Mouse (Mus musculus): ENCODE data around the gene Emilin1. TPM values are rescaled to one million over a fixed set of nuclear protein-coding genes. Genes with fewer than 3 reads are reported as not detected.

Emilin1 gene
- polyA plus RNA-seq, 1 experiment from 2014 or later: 3.5 TPM

GRCm38 (mm10) chr5:30968416-30968815 is 55.2 kb downstream of the Emilin1 start, which contains the start of gene Tcf23:
Gene Tcf23 (plus strand): TSS chr5:30968662.
- Histone ChIP-seq H3K27me3 (ENCODE audit: control insufficient read depth, insufficient read depth, low read length) (no peaks in the 10 kb centered on the region), H3K9ac (replicated peaks; ENCODE audit: low read depth, low read length) (no peak within 1 kb of the TSS), H3K4me2 (ENCODE audit: low read depth, low read length) (no peak within 1 kb of the TSS), H3K9me3 (ENCODE audit: control insufficient read depth, low read length) (no peaks in the 10 kb centered on the region), H3K27ac (ENCODE audit: low read depth, low read length) (no peak within 1 kb of the TSS), H3K4me3 (ENCODE audit: low read depth, low read length) (no peak within 1 kb of the TSS), H3K36me3 (ENCODE audit: control insufficient read depth, insufficient read depth, low read length) (no peaks in the 10 kb centered on the region), H3K4me1 (ENCODE audit: control insufficient read depth, insufficient read depth, low read length) (no peaks in the 10 kb centered on the region)
- 69% methylated on average over 8 of the region's 8 CpGs for whole genome bisulfite sequencing
- no peak for ATAC-seq (ENCODE audit: low read depth)

- no peaks in the 10 kb centered on the region for H3K4me1 ChIP-seq (ENCODE audit: control insufficient read depth, insufficient read depth, low read length)
- no peaks in the 10 kb centered on the region for H3K27me3 ChIP-seq (ENCODE audit: control insufficient read depth, insufficient read depth, low read length)
- no peak overlapping the region for H3K9ac ChIP-seq (replicated peaks; ENCODE audit: low read depth, low read length)
- no peak overlapping the region for H3K4me3 ChIP-seq (ENCODE audit: low read depth, low read length)
- WGBS: 74% methylated on average over 2 of the region's 2 CpGs
- no peak overlapping the region for H3K27ac ChIP-seq (ENCODE audit: low read depth, low read length)
- no peaks in the 10 kb centered on the region for H3K36me3 ChIP-seq (ENCODE audit: control insufficient read depth, insufficient read depth, low read length)
- no peaks in the 10 kb centered on the region for H3K9me3 ChIP-seq (ENCODE audit: control insufficient read depth, low read length)
- H3K4me2 ChIP-seq (ENCODE audit: low read depth, low read length): no peak overlapping the region
- ATAC-seq (ENCODE audit: low read depth): no peak
Observed at GRCm38 (mm10) chr5:30969440-30969839, 56.2 kb downstream of the Emilin1 start.

Other genes starting within 250 kb of the Emilin1 start
- gene Cenpa, start 246.6 kb upstream of the Emilin1 start, polyA plus RNA-seq (2014; fragmentation: Nextera tagmentation; extraction: Ambion mirVana): 23.7 and 29.3 TPM in 2 replicates
- 178 and 203 TPM in 2 replicates for gene Dpysl5, start 201.8 kb upstream of the Emilin1 start, polyA plus RNA-seq (2014; fragmentation: Nextera tagmentation; extraction: Ambion mirVana)
- gene Mapre3, start 98.8 kb upstream of the Emilin1 start, polyA plus RNA-seq (2014; fragmentation: Nextera tagmentation; extraction: Ambion mirVana): 129 and 140 TPM in 2 replicates
- gene Tmem214, start 45.4 kb upstream of the Emilin1 start, polyA plus RNA-seq (2014; fragmentation: Nextera tagmentation; extraction: Ambion mirVana): 48.6 and 53.7 TPM in 2 replicates
- gene Agbl5, start 24.7 kb upstream of the Emilin1 start, polyA plus RNA-seq (2014; fragmentation: Nextera tagmentation; extraction: Ambion mirVana): 27.7 and 29.2 TPM in 2 replicates
- gene Ost4, start 5.6 kb upstream of the Emilin1 start, polyA plus RNA-seq (2014; fragmentation: Nextera tagmentation; extraction: Ambion mirVana): 234 TPM in 2 replicates
- gene Khk, start 8.0 kb downstream of the Emilin1 start, polyA plus RNA-seq (2014; fragmentation: Nextera tagmentation; extraction: Ambion mirVana): 8.3 and 10.4 TPM in 2 replicates
- 60.9 and 76.4 TPM in 2 replicates for gene Cgref1, start 32.2 kb downstream of the Emilin1 start, polyA plus RNA-seq (2014; fragmentation: Nextera tagmentation; extraction: Ambion mirVana)
- gene Preb, start 47.0 kb downstream of the Emilin1 start, polyA plus RNA-seq (2014; fragmentation: Nextera tagmentation; extraction: Ambion mirVana): 72.4 and 80.0 TPM in 2 replicates
- gene Tcf23, start 55.3 kb downstream of the Emilin1 start, polyA plus RNA-seq (2014; fragmentation: Nextera tagmentation; extraction: Ambion mirVana): not detected in 2 replicates
- gene Atraid, start 134.9 kb downstream of the Emilin1 start, polyA plus RNA-seq (2014; fragmentation: Nextera tagmentation; extraction: Ambion mirVana): 186 and 189 TPM in 2 replicates
- 15.1 and 15.6 TPM in 2 replicates for gene Slc5a6, start 135.5 kb downstream of the Emilin1 start, polyA plus RNA-seq (2014; fragmentation: Nextera tagmentation; extraction: Ambion mirVana)
- gene Cad, start 141.4 kb downstream of the Emilin1 start, polyA plus RNA-seq (2014; fragmentation: Nextera tagmentation; extraction: Ambion mirVana): 10.4 and 10.6 TPM in 2 replicates
- not detected in 2 replicates for gene Dnajc5g, start 192.9 kb downstream of the Emilin1 start, polyA plus RNA-seq (2014; fragmentation: Nextera tagmentation; extraction: Ambion mirVana)
- 39.8 and 48.3 TPM in 2 replicates for gene Slc30a3, start 194.8 kb downstream of the Emilin1 start, polyA plus RNA-seq (2014; fragmentation: Nextera tagmentation; extraction: Ambion mirVana)
- gene Trim54, start 203.3 kb downstream of the Emilin1 start, polyA plus RNA-seq (2014; fragmentation: Nextera tagmentation; extraction: Ambion mirVana): not detected in 2 replicates
- not detected in 2 replicates for gene Ucn, start 225.4 kb downstream of the Emilin1 start, polyA plus RNA-seq (2014; fragmentation: Nextera tagmentation; extraction: Ambion mirVana)
- gene Mpv17, start 240.8 kb downstream of the Emilin1 start, polyA plus RNA-seq (2014; fragmentation: Nextera tagmentation; extraction: Ambion mirVana): 58.3 and 58.4 TPM in 2 replicates